Mouse (Mus musculus) MEL (cell line): ENCODE data around the gene Safb2.

Experiments used
- CHD1 ChIP-seq: IDR thresholded peaks from 2 replicates; pipeline ENCODE4 v1.6.1; 2012; ENCODE audit warnings: low read depth, mild to moderate bottlenecking, inconsistent platforms, low read length, improper control_type of control experiment
- CTCF ChIP-seq, 3 experiments: IDR thresholded peaks in 2 of 3; conservative IDR thresholded peaks in 1 of 3; 2 replicates each; pipeline ENCODE4 v1.5.1; 2011 to 2012; ENCODE audit warnings: low read length in 3 of 3, low read depth in 2 of 3, mild to moderate bottlenecking in 2 of 3, improper control_type of control experiment in 1 of 3, inconsistent platforms in 1 of 3, mixed read lengths in 1 of 3, moderate library complexity in 1 of 3; ENCODE audit not compliant: control insufficient read depth in 1 of 3, insufficient read depth in 1 of 3, poor library complexity in 1 of 3, severe bottlenecking in 1 of 3
- ELF1 ChIP-seq: IDR thresholded peaks from 2 replicates; pipeline ENCODE4 v1.6.1; 2014; ENCODE audit warnings: low read depth, mild to moderate bottlenecking, inconsistent platforms, low read length, improper control_type of control experiment, moderate library complexity
- ETS1 ChIP-seq: IDR thresholded peaks from 2 replicates; pipeline ENCODE4 v1.6.1; 2012; ENCODE audit warnings: low read depth, mild to moderate bottlenecking, inconsistent platforms, low read length, improper control_type of control experiment, moderate library complexity
- GATA1 ChIP-seq: IDR thresholded peaks from 2 replicates; pipeline ENCODE4 v1.6.1; 2011; ENCODE audit warnings: low read depth, low read length, improper control_type of control experiment
- MAX ChIP-seq: IDR thresholded peaks from 2 replicates; pipeline ENCODE4 v1.6.1; 2011; ENCODE audit warnings: low read length, improper control_type of control experiment
- MXI1 ChIP-seq: IDR thresholded peaks from 2 replicates; pipeline ENCODE4 v1.6.1; 2011; ENCODE audit warnings: mild to moderate bottlenecking, low read depth, low read length, improper control_type of control experiment
- NRF1 ChIP-seq: IDR thresholded peaks from 2 replicates; pipeline ENCODE4 v1.6.1; 2014; ENCODE audit warnings: low read depth, mild to moderate bottlenecking, inconsistent platforms, low read length, improper control_type of control experiment, moderate library complexity; ENCODE audit not compliant: poor library complexity, insufficient read depth, severe bottlenecking
- POLR2A ChIP-seq, 2 experiments: IDR thresholded peaks; 2 replicates each; pipeline ENCODE4 v1.6.1; 2011 to 2012; ENCODE audit warnings: low read length in 2 of 2, mild to moderate bottlenecking in 2 of 2, control low read depth in 1 of 2, improper control_type of control experiment in 1 of 2, low read depth in 1 of 2, moderate library complexity in 1 of 2; ENCODE audit not compliant: control insufficient read depth in 1 of 2, insufficient read depth in 1 of 2, poor library complexity in 1 of 2
- RCOR1 ChIP-seq: IDR thresholded peaks from 2 replicates; pipeline ENCODE4 v1.6.1; 2012; ENCODE audit warnings: low read depth, mild to moderate bottlenecking, inconsistent platforms, low read length, improper control_type of control experiment
- SIN3A ChIP-seq: IDR thresholded peaks from 2 replicates; pipeline ENCODE4 v1.6.1; 2012; ENCODE audit warnings: low read length, improper control_type of control experiment, inconsistent platforms
- TAL1 ChIP-seq: IDR thresholded peaks from 2 replicates; pipeline ENCODE4 v1.6.1; 2012; ENCODE audit warnings: mild to moderate bottlenecking, inconsistent platforms, low read length, moderate library complexity, mixed read lengths

DNA sequence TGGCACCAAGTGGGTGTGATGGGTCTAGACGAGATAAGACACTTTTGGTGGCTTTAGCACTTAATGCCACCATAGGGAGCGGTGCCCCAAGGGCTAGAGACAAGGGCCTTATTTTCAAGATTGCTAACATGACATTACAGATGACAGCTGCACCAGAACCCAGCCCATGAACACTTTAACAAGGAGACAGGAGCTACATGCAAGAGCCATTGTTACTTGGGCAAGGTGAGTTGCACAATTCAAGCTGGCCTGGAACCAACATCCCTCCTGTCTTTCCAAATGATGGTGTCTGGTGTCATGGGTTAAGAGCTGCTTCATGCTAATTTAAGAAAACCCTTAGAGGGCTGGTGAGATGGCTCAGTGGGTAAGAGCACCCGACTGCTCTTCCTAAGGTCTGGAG, 25.0 kb downstream of the Safb2 start:
- no peak for TF ChIP-seq NRF1
- no peak for TF ChIP-seq POLR2A (IDR thresholded peaks at IDR 0.05; ENCODE audit: control insufficient read depth in 1 of 2, insufficient read depth in 1 of 2, low read depth in 1 of 2, low read length in 2 of 2, poor library complexity in 1 of 2)
- no peak for TF ChIP-seq MXI1
- TF ChIP-seq CTCF (IDR thresholded peaks at IDR 0.05 in 2 of 3, conservative IDR thresholded peaks at IDR 0.05 in 1 of 3; ENCODE audit: control insufficient read depth in 1 of 3, insufficient read depth in 1 of 3, low read depth in 2 of 3, low read length in 3 of 3, poor library complexity in 1 of 3, severe bottlenecking in 1 of 3), result no peak
- TF ChIP-seq MAX, result no peak
- TF ChIP-seq GATA1, result no peak
- no peak for TF ChIP-seq RCOR1
- no peak for TF ChIP-seq TAL1
- TF ChIP-seq ETS1, result no peak
- no peak for TF ChIP-seq SIN3A
- no peak for TF ChIP-seq ELF1
- no peak for TF ChIP-seq CHD1
